Mouse (Mus musculus): ENCODE measurements around the gene Fcer1g.

DNA sequence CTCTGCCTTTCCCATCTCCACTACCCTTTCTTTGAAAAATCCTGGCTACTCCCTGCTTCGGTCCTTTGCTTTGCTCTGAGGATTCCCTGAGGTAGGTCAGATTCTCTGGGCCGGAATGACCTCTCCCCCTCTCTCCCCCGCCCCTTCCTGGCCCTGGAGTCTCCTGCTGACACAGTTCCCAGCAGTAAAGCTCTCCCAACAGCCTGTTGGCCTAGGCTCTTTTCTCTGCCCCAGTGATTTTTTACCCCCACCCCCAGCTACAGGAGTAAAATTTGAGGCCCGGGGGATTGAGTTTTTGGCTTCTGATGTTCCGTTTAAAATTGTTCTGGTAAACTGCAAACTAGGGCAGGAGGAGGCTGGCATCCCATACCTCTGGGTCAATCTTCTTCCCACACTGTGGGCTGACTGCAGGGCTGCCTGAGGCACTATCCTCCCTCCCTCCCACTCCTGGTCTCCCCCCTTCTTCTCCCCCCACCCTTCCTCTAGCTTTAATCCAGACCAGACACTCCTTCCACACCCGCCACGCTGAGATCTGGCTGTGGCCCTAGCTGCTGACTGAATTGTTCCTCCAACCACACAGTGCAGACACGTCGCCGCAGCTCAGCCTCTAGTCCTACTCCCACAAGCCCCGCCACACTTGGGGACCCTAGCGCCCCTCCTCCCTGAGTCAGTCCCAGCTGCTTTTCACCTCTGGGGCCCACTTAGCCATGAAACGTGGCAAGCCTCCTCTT is 17.6 kb upstream of the Fcer1g start:
- TF ChIP-seq CTCF (IDR thresholded peaks at IDR 0.05; ENCODE audit: borderline replicate concordance, insufficient read depth, low read length), result no peak
- peak; percentile 78 for TF ChIP-seq POLR2A (IDR thresholded peaks at IDR 0.05; ENCODE audit: low read depth, low read length)
